Mouse (Mus musculus): ENCODE measurements around the gene Rpl38.

The Rpl38 gene

DNA sequence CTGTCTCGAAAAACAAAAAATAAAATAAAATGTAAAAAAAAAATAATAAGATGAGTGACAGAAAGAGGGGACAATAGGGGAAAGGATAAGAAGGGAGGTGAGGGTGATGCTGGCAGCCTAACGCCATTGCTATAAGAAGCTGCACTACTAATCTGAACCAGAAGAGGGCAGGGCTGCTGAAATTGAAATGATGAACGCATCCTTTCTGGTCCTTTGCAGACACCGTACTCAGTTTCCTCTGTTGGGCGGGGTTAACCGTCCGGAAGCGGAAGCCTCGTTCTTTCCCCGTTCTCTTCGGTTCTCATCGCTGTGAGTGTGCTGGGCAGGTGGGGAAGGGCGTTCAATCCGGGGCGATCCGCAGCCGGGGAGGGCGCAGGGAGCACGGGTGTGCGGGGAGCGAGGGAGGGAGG, at the start of gene Rpl38:
Gene Rpl38, plus strand, starts transcription at position 224 of the 410 bp plus-strand sequence.
- peak; percentile 90 to 96 for DNase-seq (ENCODE audit: low spot score in 2 of 2)

DNA sequence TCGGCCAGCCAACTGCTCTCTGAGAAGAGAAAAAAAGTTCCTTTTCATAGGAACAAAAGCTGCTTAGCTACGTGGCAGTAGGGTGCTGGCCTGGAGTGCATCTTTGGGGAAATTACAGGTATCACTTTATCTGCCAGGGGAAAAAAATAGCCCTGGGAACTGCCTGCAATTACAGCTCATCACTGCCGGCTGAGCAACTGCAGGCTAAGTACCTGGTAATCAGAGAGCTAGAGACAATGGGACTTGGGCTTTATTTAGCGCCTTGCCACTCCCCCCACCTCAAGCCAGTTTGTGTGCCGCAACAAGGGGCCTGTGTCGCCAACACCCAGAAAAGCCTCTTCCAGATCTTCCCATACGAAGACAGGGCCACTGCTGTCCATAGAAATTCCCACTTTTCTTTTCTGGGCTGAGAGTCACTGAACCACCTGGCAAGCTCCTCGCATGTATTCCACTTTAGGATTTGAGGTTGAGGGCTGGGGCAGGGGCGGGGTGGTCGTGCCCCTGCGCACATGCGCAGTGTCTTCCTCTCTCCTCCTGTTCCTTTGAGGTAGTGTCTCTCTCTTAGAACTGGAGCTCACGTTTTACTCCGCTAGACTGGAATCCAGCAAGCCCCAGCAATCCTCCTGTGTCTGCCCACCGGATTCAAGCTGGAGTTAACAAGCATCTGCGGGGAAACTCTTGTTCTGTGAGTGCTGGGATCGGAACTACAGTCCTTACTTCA, 49.5 kb upstream of the Rpl38 start:
- DNase-seq (ENCODE audit: low spot score in 2 of 2), result no peak

- DNase-seq (ENCODE audit: low spot score in 2 of 2), result no peak
Observed at GRCm38 (mm10) chr11:114626071-114626690, 42.1 kb upstream of the Rpl38 start.

GRCm38 (mm10) chr11:114627036-114627435, 41.3 kb upstream of the Rpl38 start:
- no peak for DNase-seq (ENCODE audit: low spot score in 2 of 2)

DNA sequence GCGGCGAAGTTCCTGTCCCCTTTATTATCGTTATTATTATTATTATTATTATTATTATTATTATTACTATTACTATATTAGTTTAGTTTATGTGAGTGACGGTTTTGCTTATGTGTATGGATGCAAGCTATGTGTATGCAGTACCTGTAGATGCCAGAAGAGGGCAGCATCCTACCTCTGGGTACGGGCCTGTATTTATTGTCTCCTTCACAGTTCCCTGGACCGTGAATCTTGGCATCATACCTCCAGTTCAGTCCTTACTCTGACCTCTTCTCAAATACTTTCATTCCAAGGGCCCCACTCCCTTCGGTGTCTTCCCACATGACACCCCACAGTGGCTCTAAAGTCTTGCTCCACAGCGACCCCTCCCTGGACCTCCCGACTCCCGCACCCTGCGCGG, 40.3 kb upstream of the Rpl38 start:
- peak in 1 of 2 experiments; percentile 18 for DNase-seq (ENCODE audit: low spot score in 2 of 2)

DNA sequence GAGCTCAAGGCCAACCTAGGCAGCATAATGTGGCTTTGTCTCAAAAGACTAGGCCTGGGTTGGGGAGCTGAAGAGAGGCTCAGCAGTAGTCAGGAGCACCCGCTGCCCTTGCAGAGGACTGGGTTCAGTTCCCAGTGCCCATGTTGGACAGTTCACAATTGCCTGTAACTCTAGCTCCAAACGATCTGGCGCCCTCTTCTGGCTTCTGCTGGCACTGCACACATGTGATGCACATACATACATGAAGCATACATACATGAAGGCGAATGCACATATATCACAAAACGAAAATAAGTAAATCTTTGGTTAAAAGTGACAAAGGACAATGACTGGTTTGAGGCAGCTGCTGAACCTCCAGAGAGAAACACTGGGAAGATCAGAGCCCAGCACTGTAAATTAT, 38.3 kb upstream of the Rpl38 start:
- DNase-seq (ENCODE audit: low spot score in 2 of 2), result no peak

DNA sequence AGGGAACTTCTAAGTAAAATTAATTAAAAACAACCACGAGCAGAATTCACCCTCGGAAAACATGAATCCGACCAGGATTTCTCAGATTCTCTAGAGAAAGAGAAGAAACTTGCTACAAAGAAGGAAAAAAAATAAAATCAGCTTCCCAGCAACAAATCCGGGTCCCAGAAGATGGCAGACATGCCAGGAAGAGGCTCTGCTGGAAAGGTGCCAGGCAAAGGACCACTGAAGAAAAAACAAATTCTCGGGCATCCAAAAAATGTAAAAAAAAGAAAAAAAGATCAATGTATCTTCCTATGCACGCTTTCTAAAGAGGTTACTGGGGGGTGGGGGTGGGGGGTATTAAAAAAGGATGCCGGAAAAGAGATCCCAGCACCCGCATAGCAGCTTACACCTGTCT, 36.1 kb upstream of the Rpl38 start:
- DNase-seq (ENCODE audit: low spot score in 2 of 2), result no peak

GRCm38 (mm10) chr11:114636292-114636691, 32.0 kb upstream of the Rpl38 start:
- peak; percentile 69 to 85 for DNase-seq (ENCODE audit: low spot score in 2 of 2)

DNA sequence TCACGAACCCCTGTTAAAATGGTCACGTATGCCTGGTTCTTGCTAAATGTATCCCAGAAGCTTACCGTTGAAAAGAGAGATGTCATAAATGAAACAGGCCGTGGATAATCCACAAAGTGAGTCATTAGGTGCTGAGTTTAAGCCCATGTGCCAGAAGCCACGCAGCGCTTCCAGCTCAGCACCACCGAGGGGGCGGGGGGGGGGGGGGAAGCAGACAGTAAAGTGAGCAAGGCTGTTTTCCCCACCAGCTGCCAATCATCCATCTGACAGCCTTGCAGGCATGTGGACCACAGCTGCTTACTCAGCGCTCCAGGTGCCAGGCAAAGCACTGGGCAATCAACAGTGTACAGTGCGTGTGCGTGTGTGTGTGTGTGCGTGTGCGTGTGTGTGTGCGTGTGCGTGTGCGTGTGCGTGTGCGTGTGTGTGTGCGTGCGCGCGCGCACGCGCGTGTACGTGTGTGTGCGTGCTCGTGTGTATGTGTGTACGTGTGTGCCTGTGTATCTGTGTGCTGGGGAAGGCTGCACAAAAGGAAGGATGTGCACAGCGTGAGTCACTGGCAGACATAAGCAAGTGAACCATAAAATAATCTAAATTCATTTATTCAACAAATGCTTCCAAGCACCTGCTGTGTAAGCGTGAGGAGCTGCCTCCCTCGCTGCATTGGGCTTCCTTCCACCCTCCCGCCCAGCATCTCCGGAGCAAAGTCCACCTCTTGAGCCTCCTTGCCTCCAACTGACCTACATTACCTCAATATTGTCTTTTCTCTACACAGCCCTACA, 31.4 kb upstream of the Rpl38 start:
- no peak for DNase-seq (ENCODE audit: low spot score in 2 of 2)

- DNase-seq (ENCODE audit: low spot score in 2 of 2), result no peak
Observed at GRCm38 (mm10) chr11:114638647-114639290, 29.6 kb upstream of the Rpl38 start.

- no peak for DNase-seq (ENCODE audit: low spot score in 2 of 2)
Observed at GRCm38 (mm10) chr11:114639681-114640103, 28.6 kb upstream of the Rpl38 start.

DNA sequence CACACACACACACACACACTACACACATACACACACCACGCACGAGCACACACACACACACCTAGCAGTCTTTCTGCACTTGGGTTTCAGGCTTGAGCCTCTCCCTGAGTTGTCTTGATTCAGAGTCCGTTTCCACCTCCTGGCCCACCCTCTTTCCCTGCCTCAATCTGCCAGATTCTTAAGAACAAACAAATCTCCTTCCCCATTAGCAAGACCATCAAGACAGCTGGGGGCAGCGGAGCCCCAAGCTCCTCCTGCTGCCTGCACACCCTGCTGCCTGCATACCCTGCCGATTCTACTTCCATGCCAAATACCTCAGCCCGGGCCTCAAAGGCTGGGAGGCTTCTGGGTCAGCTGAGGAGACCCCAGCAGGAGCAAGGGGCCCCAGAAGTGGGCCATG, 27.7 kb upstream of the Rpl38 start:
- DNase-seq (ENCODE audit: low spot score in 2 of 2), result no peak

- no peak for DNase-seq (ENCODE audit: low spot score in 2 of 2)
Observed at GRCm38 (mm10) chr11:114641136-114641535, 27.2 kb upstream of the Rpl38 start.

GRCm38 (mm10) chr11:114642184-114642583, 26.1 kb upstream of the Rpl38 start:
- no peak for DNase-seq (ENCODE audit: low spot score in 2 of 2)

DNA sequence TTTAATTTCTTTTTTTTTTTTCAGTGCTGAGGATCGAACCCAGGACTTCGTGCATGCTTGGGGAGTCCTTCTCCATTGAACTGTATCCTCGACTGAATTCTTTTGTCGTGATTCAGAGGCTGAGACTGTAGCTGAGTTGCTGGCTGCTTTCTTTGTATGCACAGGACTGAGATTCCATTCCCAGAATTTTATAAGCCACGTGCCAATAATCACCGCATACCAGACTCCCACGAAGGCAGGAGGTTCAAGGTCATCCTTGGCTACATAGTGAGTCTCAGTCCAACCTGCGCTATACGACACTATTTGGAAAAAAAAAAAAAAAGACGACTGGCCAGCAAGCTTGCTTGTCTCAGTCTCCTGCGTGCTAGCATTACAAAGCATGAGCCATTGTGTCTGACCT, 25.4 kb upstream of the Rpl38 start:
- DNase-seq (ENCODE audit: low spot score in 2 of 2), result no peak

- DNase-seq (ENCODE audit: low spot score in 2 of 2), result no peak
Observed at GRCm38 (mm10) chr11:114644122-114644521, 24.2 kb upstream of the Rpl38 start.

DNA sequence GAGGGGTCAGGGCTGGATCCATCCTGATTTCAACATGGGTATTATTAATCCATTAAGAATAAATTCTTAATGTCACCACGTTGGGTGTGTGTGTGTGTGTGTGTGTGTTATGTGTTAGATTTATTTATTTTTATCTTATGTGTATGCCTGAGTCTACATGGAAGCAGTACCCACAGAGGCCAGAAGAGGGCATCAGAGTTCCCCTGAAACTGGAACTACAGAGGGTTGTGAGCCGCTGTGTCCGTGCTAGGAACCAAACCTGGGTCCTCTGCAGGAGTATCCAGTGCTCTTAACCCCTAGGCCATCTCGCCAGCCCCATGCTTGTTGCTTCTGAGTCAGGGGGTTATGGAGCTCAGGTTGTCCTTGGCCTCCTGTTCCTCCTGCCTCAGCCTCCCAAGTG, 18.8 kb upstream of the Rpl38 start:
- no peak for DNase-seq (ENCODE audit: low spot score in 2 of 2)

GRCm38 (mm10) chr11:114652531-114652930, 15.8 kb upstream of the Rpl38 start:
- DNase-seq (ENCODE audit: low spot score in 2 of 2), result peak in 1 of 2 experiments; percentile 20

- DNase-seq (ENCODE audit: low spot score in 2 of 2), result no peak
Observed at GRCm38 (mm10) chr11:114653664-114654063, 14.7 kb upstream of the Rpl38 start.

GRCm38 (mm10) chr11:114654552-114654951, 13.8 kb upstream of the Rpl38 start:
- DNase-seq (ENCODE audit: low spot score in 2 of 2), result no peak

DNA sequence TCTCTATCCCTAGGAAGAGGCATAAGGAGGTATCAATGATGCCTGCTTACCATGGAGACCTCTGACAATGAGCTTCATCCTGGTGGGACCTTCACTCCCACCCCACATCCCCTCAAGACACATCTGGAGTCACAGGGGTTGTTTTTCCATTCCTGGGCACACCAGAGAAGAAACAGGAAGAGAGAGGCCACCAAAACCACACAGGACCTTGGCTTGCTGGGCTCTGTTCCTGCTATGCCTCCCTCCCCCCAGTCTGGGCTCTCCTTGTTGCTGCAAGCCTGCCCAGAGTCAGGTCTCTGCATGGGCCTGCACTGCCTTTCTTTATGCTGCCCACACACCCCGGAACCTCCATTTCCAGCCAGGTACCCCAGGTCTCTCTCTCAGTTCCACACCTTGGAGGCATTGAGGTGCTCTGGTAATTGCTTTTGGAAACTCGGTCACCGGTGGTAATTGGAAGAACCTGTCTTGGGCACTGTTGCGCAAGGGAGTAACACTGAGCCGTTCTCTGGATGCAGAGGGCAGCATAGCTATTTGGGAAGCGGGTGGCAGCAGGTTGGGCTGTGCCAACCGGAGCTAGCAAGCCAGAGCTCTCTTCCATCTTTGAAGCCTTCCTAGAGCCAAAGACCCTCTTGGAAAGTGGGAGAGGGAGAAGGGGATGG, 12.8 kb upstream of the Rpl38 start:
- no peak for DNase-seq (ENCODE audit: low spot score in 2 of 2)

Data from thymus, postnatal 10 days (tissue).